Mouse (Mus musculus): ENCODE data around the gene Lrrc4. TPM values are rescaled to one million over a fixed set of nuclear protein-coding genes. Genes with fewer than 3 reads are reported as not detected.

The Lrrc4 gene
- polyA plus RNA-seq, 1 experiment from 2014 or later: 1.9 TPM

GRCm38 (mm10) chr6:28756306-28757018, 75.1 kb downstream of the Lrrc4 start:
- Histone ChIP-seq H3K9me3 (replicated peaks) (no peaks in the 10 kb centered on the region), H3K36me3 (no peaks in the 10 kb centered on the region), H3K4me3 (replicated peaks) (no peak overlapping the region), H3K27me3 (no peaks in the 10 kb centered on the region), H3K4me1 (peaks cover 16% of the 10 kb centered on the region), H3K27ac (peak overlapping the region; percentile 52), H3K4me2 (no peak overlapping the region), H3K9ac (no peak overlapping the region)
- 74% methylated on average over 10 of the region's 10 CpGs for WGBS
- no peak for ATAC-seq (replicated peaks; ENCODE audit: low FRiP score)

DNA sequence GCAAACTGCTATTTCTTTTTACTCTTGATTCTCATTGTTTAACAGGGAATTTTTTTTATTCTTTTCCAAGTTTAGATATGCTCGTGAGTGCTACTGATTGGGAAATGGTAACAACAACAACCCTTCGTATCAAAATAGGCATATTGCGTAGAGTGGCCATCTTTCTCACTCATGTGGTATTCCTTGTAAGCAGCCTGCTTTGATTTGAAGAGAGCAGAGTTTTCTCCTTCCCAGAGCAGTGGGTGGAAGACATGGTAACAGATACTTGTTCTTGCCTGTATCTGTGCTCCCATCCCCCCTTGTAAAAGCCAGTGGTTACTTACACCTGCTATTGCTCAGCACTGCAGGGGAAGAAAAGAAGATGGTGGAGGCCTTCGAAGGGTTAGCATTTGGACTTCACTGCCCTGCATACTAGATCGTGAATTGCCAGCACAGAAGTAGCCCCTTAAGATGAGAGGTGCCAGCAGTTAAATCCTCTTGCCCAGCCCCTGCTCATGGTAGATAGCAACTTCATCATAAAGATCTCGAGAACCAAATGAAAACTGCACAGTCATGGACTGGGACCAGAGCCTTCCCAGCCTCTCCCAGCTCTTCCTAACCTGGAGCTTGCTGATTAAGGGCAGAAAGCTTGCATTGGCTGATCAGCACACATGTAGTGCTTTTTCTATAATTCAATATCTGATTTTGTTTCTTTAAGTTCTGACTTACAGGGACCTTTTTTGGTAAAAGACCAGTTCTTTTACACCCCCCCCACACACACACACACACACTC, 77.2 kb downstream of the Lrrc4 start:
- Histone ChIP-seq H3K9ac (no peak overlapping the region), H3K4me2 (no peak overlapping the region), H3K9me3 (replicated peaks) (no peaks in the 10 kb centered on the region), H3K4me1 (peaks cover 20% of the 10 kb centered on the region), H3K4me3 (replicated peaks) (no peak overlapping the region), H3K27me3 (no peaks in the 10 kb centered on the region), H3K27ac (no peak overlapping the region), H3K36me3 (no peaks in the 10 kb centered on the region)
- ATAC-seq (replicated peaks; ENCODE audit: low FRiP score): no peak
- 91% methylated on average over 6 of the region's 6 CpGs for WGBS

DNA sequence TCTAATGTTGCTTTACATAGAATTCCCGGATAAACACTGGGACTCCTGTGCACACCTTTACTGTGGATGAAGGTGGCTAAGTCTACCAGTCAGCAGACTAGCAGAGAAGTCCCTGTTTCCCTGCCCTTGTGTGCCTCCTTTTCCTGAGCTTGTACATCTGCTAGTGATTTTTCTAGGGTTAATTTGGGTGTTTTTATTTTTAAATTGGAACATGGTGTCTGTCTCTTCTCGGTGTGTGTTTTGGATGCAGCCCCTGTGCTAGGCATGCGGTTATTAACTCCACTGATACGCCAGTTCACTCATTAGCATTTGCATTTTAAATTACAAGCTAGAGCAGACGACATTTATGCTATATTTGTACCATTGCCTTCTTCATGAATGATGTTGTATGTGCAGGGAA, 77.9 kb downstream of the Lrrc4 start:
- no peak for ATAC-seq (replicated peaks; ENCODE audit: low FRiP score)
- no peak overlapping the region for H3K27ac ChIP-seq
- no peaks in the 10 kb centered on the region for H3K36me3 ChIP-seq
- WGBS: 89% methylated on average over 5 of the region's 5 CpGs
- H3K4me3 ChIP-seq (replicated peaks): no peak overlapping the region
- no peaks in the 10 kb centered on the region for H3K27me3 ChIP-seq
- peaks cover 26% of the 10 kb centered on the region for H3K4me1 ChIP-seq
- no peak overlapping the region for H3K9ac ChIP-seq
- H3K4me2 ChIP-seq: no peak overlapping the region
- no peaks in the 10 kb centered on the region for H3K9me3 ChIP-seq (replicated peaks)

- H3K9ac ChIP-seq: no peak overlapping the region
- 96% methylated on average over 5 of the region's 5 CpGs for WGBS
Measured at GRCm38 (mm10) chr6:28753217-28753616, 78.3 kb downstream of the Lrrc4 start.

DNA sequence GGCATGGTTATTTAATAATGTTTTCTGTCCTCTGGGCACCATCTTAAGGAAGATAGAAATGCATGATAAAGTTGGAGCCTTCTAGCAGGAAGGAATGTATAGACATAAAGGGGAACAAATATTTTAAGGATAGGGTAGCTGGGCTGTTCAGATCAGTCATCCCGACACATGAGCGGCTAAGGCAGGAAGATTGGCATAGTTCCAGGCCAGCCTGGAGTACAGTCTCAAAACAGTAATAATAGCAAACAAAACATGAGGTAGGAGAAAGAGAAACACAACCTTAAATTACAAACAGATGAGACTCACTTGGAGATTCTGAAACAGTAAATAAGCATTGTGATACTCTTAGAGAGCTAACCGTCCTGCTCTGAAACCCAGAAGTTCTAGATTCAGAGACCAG, 80.4 kb downstream of the Lrrc4 start:
- WGBS: 54% methylated on average over 3 of the region's 3 CpGs
- no peak for ATAC-seq (replicated peaks; ENCODE audit: low FRiP score)

More at GRCm38 (mm10) chr6:28753217-28753616, 78.3 kb downstream of the Lrrc4 start:
- Histone ChIP-seq H3K4me1 (peaks cover 27% of the 10 kb centered on the region), H3K4me3 (replicated peaks) (no peak overlapping the region), H3K4me2 (no peak overlapping the region), H3K36me3 (no peaks in the 10 kb centered on the region), H3K27ac (no peak overlapping the region), H3K9me3 (replicated peaks) (no peaks in the 10 kb centered on the region), H3K27me3 (no peaks in the 10 kb centered on the region)
- ATAC-seq (replicated peaks; ENCODE audit: low FRiP score): no peak

DNA sequence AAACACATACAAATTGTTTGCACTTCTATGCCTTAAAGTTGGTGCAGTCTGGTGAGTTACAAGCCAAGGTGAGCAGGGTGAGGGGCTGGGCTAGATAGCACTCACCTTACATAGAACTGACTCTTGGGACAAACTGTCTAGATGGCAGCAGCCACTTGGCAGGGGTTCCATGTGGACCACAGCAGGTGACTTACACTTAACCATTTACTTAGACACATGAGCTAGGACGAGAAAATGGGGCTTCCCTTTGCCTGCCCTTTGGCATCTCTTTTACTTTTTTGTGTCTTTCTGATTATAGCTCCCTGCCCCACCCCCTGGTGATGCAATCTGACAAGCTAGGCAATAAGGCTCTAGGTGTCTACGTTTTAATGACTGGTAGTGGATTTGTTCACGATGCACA, 82.3 kb downstream of the Lrrc4 start:
- peaks cover 33% of the 10 kb centered on the region for H3K4me1 ChIP-seq
- WGBS: 64% methylated on average over 3 of the region's 3 CpGs
- no peak overlapping the region for H3K9ac ChIP-seq
- no peaks in the 10 kb centered on the region for H3K27me3 ChIP-seq
- no peaks in the 10 kb centered on the region for H3K9me3 ChIP-seq (replicated peaks)
- H3K4me2 ChIP-seq: no peak overlapping the region
- no peak overlapping the region for H3K4me3 ChIP-seq (replicated peaks)
- no peak for ATAC-seq (replicated peaks; ENCODE audit: low FRiP score)
- peak overlapping the region; percentile 79 for H3K27ac ChIP-seq
- peaks cover 22% of the 10 kb centered on the region for H3K36me3 ChIP-seq

More for the DNA sequence above, 80.4 kb downstream of the Lrrc4 start:
- Histone ChIP-seq H3K27ac (0 out of 2 replicates have a peak overlapping the region, but pooled peaks have one; percentile 58), H3K4me2 (no peak overlapping the region), H3K27me3 (no peaks in the 10 kb centered on the region), H3K4me3 (replicated peaks) (no peak overlapping the region), H3K9ac (no peak overlapping the region), H3K36me3 (peaks cover 13% of the 10 kb centered on the region), H3K9me3 (replicated peaks) (no peaks in the 10 kb centered on the region), H3K4me1 (peaks cover 30% of the 10 kb centered on the region)

- peaks cover 44% of the 10 kb centered on the region for H3K4me1 ChIP-seq
- peaks cover 22% of the 10 kb centered on the region for H3K36me3 ChIP-seq
- H3K4me2 ChIP-seq: no peak overlapping the region
- H3K9ac ChIP-seq: no peak overlapping the region
- ATAC-seq (replicated peaks; ENCODE audit: low FRiP score): peak; percentile 94
- H3K27me3 ChIP-seq: no peaks in the 10 kb centered on the region
- peak overlapping the region; percentile 79 for H3K27ac ChIP-seq
- 42% methylated on average over 14 of the region's 14 CpGs for WGBS
- H3K4me3 ChIP-seq (replicated peaks): no peak overlapping the region
- no peaks in the 10 kb centered on the region for H3K9me3 ChIP-seq (replicated peaks)
Measured at GRCm38 (mm10) chr6:28747931-28748670, 83.4 kb downstream of the Lrrc4 start.

- H3K4me2 ChIP-seq: no peak overlapping the region
- no peaks in the 10 kb centered on the region for H3K9me3 ChIP-seq (replicated peaks)
- H3K27ac ChIP-seq: 0 out of 2 replicates have a peak overlapping the region, but pooled peaks have one; percentile 1
- ATAC-seq (replicated peaks; ENCODE audit: low FRiP score): no peak
- no peak overlapping the region for H3K9ac ChIP-seq
- WGBS: 95% methylated on average over 5 of the region's 5 CpGs
- no peaks in the 10 kb centered on the region for H3K27me3 ChIP-seq
- H3K36me3 ChIP-seq: peaks cover 22% of the 10 kb centered on the region
- H3K4me3 ChIP-seq (replicated peaks): no peak overlapping the region
- peaks cover 49% of the 10 kb centered on the region for H3K4me1 ChIP-seq
Measured at GRCm38 (mm10) chr6:28747025-28747424, 84.5 kb downstream of the Lrrc4 start.

DNA sequence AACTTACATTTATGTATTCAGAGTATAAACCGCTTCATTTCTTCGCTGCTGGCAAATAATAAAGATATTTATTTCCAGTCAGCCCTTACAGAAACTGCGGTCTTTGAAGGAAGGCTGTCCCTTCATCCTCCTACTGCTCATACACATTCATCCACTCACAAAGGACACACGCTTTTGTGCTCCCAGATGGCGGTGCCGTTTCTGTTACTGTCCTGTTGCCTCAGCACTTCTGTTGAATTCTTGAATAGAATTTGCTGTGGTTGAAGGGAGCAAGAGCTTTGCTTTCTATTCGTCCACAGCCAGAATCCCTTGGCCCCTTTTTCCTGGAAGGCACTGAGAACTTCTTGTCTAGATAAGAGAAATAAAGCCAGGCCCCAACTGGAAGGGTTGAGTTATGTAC, 85.7 kb downstream of the Lrrc4 start:
- no peaks in the 10 kb centered on the region for H3K9me3 ChIP-seq (replicated peaks)
- 92% methylated on average over 7 of the region's 7 CpGs for WGBS
- no peak for ATAC-seq (replicated peaks; ENCODE audit: low FRiP score)

GRCm38 (mm10) chr6:28743586-28743985, 88.0 kb downstream of the Lrrc4 start:
- peaks cover 28% of the 10 kb centered on the region for H3K4me1 ChIP-seq
- ATAC-seq (replicated peaks; ENCODE audit: low FRiP score): 0 out of 2 replicates have a peak, but pooled peaks have one; percentile 50
- H3K4me3 ChIP-seq (replicated peaks): no peak overlapping the region
- 15% methylated on average over 1 of the region's 1 CpGs for WGBS
- H3K9ac ChIP-seq: no peak overlapping the region
- H3K4me2 ChIP-seq: no peak overlapping the region
- H3K9me3 ChIP-seq (replicated peaks): no peaks in the 10 kb centered on the region
- peak overlapping the region; percentile 65 for H3K27ac ChIP-seq
- H3K27me3 ChIP-seq: no peaks in the 10 kb centered on the region
- H3K36me3 ChIP-seq: peaks cover 22% of the 10 kb centered on the region

More for the DNA sequence above, 85.7 kb downstream of the Lrrc4 start:
- H3K4me3 ChIP-seq (replicated peaks): no peak overlapping the region
- H3K9ac ChIP-seq: no peak overlapping the region
- H3K4me1 ChIP-seq: peaks cover 47% of the 10 kb centered on the region
- no peaks in the 10 kb centered on the region for H3K27me3 ChIP-seq
- H3K4me2 ChIP-seq: no peak overlapping the region
- no peak overlapping the region for H3K27ac ChIP-seq
- peaks cover 22% of the 10 kb centered on the region for H3K36me3 ChIP-seq

DNA sequence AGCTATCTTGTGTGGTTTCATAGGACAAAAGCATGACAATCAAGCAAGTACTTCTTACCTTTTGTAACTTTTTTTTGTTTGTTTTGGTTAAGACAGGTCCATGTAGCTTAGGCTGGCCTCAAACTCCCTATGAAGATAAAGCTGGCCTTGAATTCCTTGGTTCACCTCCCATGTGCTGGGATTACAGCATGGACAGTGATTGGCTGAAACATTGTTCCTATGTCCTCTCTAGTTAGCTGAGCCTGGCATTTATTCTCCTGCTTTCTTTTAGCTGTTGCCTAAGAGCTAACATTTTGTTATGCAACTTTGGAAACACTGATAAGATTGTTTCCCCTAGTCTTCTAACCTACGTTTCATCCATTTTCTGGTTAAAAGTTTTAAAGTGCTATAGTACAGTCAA, 93.9 kb downstream of the Lrrc4 start:
- H3K36me3 ChIP-seq: no peaks in the 10 kb centered on the region
- no peak overlapping the region for H3K9ac ChIP-seq
- H3K9me3 ChIP-seq (replicated peaks): no peaks in the 10 kb centered on the region
- 81% methylated on average over 1 of the region's 1 CpGs for WGBS
- H3K27ac ChIP-seq: no peak overlapping the region
- ATAC-seq (replicated peaks; ENCODE audit: low FRiP score): no peak
- H3K4me2 ChIP-seq: no peak overlapping the region
- no peaks in the 10 kb centered on the region for H3K27me3 ChIP-seq
- H3K4me1 ChIP-seq: no peaks in the 10 kb centered on the region
- no peak overlapping the region for H3K4me3 ChIP-seq (replicated peaks)

DNA sequence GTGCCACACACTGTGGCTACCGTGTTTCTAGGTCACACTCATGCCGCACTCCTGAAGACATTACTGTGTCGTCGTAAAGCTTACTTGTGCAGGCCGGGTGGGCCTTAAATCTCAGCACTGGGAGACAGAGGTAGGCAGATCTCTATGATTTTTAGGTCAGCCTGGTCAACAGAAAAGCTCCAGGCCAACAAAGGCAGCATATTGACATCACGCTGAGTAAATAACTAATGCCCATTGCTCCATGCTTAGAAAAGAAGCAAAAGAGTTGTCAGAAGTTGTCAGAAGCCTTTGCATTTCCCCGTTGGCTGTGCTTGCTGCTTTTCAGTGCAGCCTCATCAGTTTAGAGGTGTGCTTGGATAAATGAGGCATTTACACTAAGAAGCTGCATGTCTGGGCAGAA, 94.9 kb downstream of the Lrrc4 start:
- H3K9me3 ChIP-seq (replicated peaks): no peaks in the 10 kb centered on the region
- H3K4me3 ChIP-seq (replicated peaks): no peak overlapping the region
- no peak overlapping the region for H3K9ac ChIP-seq
- H3K36me3 ChIP-seq: no peaks in the 10 kb centered on the region
- ATAC-seq (replicated peaks; ENCODE audit: low FRiP score): no peak
- no peaks in the 10 kb centered on the region for H3K27me3 ChIP-seq
- H3K27ac ChIP-seq: no peak overlapping the region
- WGBS: 61% methylated on average over 7 of the region's 7 CpGs
- no peaks in the 10 kb centered on the region for H3K4me1 ChIP-seq
- no peak overlapping the region for H3K4me2 ChIP-seq

All from kidney, embryonic 15.5 days (tissue).